ENCODE assay signal across 25 mouse cellular contexts in genomic region chr3:141596461-141596860, GRCm38 (mm10).
DNase-seq lines count a peak whose midpoint lies in the region; ATAC-seq and TF ChIP-seq lines count a peak whose summit lies in the region.
"Had no signal": no experiment of that assay in that cellular context is flagged by ENCODE, and none has a peak within 500 bp of the region (broad histone marks: within the 10 kb centered on the region; RNA-seq: fewer than 3 reads in every experiment).

No protein-coding gene starts in this region.

- H3K27me3 ChIP-seq in cerebellum, adult 2 months (ENCODE audit: control insufficient read depth, insufficient read depth, low read length): no peaks in the 10 kb centered on the region
- H3K27me3 ChIP-seq in kidney, postnatal 0 days (ENCODE audit: insufficient read depth, low read length): no peaks in the 10 kb centered on the region
- H3K27me3 ChIP-seq: CH12.LX; heart, embryonic 13.5 days; intestine, embryonic 15.5 days had no signal

- no peak for TF ChIP-seq POLR2A in cerebellum, adult 2 months (IDR thresholded peaks at IDR 0.05; ENCODE audit: borderline replicate concordance, insufficient read depth, low read length)

- H3K27ac ChIP-seq in cerebellum, adult 2 months (ENCODE audit: insufficient read depth, low read length): peak overlapping the region; percentile 45; the same call in 1 of the 2 replicates
- H3K27ac ChIP-seq in kidney, postnatal 0 days: no peak overlapping the region
- H3K27ac ChIP-seq: forebrain, embryonic 10.5 days; forebrain, embryonic 13.5 days; heart, adult 2 months; heart, embryonic 10.5 days; heart, embryonic 13.5 days; hindbrain, embryonic 14.5 days; intestine, embryonic 15.5 days had no signal

- H3K4me3 ChIP-seq in cerebellum, adult 2 months (replicated peaks; ENCODE audit: insufficient read depth, low read depth, low read length): no peak overlapping the region
- no peak overlapping the region for H3K4me3 ChIP-seq in kidney, postnatal 0 days (replicated peaks; ENCODE audit: low read depth, low read length)
- H3K4me3 ChIP-seq: forebrain, embryonic 10.5 days; forebrain, embryonic 13.5 days; heart, adult 2 months; heart, embryonic 10.5 days; heart, embryonic 13.5 days; intestine, embryonic 15.5 days had no signal

- DNase-seq in cerebellum, adult 2 months: peak in 1 of 2 experiments; percentile 69
- peak; percentile 59 to 62 for DNase-seq in cerebellum, postnatal 10 days
- DNase-seq in cerebellum, adult 18-20 months: no peak
- DNase-seq in kidney, postnatal 0 days (ENCODE audit: low spot score): peak; percentile 49
- no peak for DNase-seq in kidney, postnatal 4 days
- DNase-seq in brain, adult 2 months (ENCODE audit: low read depth, low spot score): peak; percentile 63
- DNase-seq: adrenal gland, postnatal 10 days; B cell, adult 2 months; cerebellum, adult 8-10 months; gastrocnemius, postnatal 10 days; gastrocnemius, postnatal 36 days; heart, adult 2 months; heart, postnatal 14 days; heart, postnatal 4 days; kidney, adult 11 months had no signal

- WGBS in cerebellum, adult 2 months: 8% methylated on average over 3 of the region's 3 CpGs
- 21% methylated on average over 3 of the region's 3 CpGs for WGBS in kidney, postnatal 0 days

- peaks cover 34% of the 10 kb centered on the region for H3K4me1 ChIP-seq in cerebellum, adult 2 months (ENCODE audit: control insufficient read depth, insufficient read depth, low read length)
- no peaks in the 10 kb centered on the region; the same call in 1 of the 2 replicates for H3K4me1 ChIP-seq in kidney, postnatal 0 days (replicated peaks; ENCODE audit: insufficient read depth, low read length)
- H3K4me1 ChIP-seq: intestine, embryonic 15.5 days had no signal

- no peak for TF ChIP-seq CTCF in cerebellum, adult 2 months (IDR thresholded peaks at IDR 0.05; ENCODE audit: borderline replicate concordance, insufficient read depth, low read depth, low read length)
- no peak for TF ChIP-seq CTCF in kidney, postnatal 0 days (IDR thresholded peaks at IDR 0.05; ENCODE audit: low read depth)

- no peak overlapping the region for H3K4me2 ChIP-seq in kidney, postnatal 0 days (ENCODE audit: low read length)
- H3K4me2 ChIP-seq: forebrain, embryonic 13.5 days; heart, embryonic 13.5 days; hindbrain, embryonic 14.5 days; intestine, embryonic 15.5 days had no signal

- H3K9me3 ChIP-seq in kidney, postnatal 0 days (replicated peaks; ENCODE audit: low read length): no peaks in the 10 kb centered on the region
- H3K9me3 ChIP-seq: forebrain, embryonic 10.5 days; forebrain, embryonic 13.5 days; G1E; heart, embryonic 10.5 days; heart, embryonic 13.5 days; intestine, embryonic 15.5 days had no signal

- H3K9ac ChIP-seq in kidney, postnatal 0 days (ENCODE audit: low read depth, low read length): no peak overlapping the region
- H3K9ac ChIP-seq: forebrain, embryonic 13.5 days; heart, embryonic 13.5 days; hindbrain, embryonic 14.5 days; intestine, embryonic 15.5 days had no signal

- ATAC-seq in cerebellum, adult (ENCODE audit: insufficient number of reproducible peaks, low FRiP score, low TSS enrichment): no peak
- no peak for ATAC-seq in kidney, postnatal 0 days (replicated peaks; ENCODE audit: low FRiP score, low read depth)
- ATAC-seq: forebrain, embryonic 13.5 days; forebrain, embryonic 16.5 days; intestine, embryonic 15.5 days had no signal

- H3K36me3 ChIP-seq in kidney, postnatal 0 days (ENCODE audit: insufficient read depth, low read length): no peaks in the 10 kb centered on the region
- H3K36me3 ChIP-seq: forebrain, embryonic 10.5 days; G1E; heart, embryonic 10.5 days; heart, embryonic 13.5 days; intestine, embryonic 15.5 days had no signal

Comparison
In these comparisons a context has a peak if more than half of its experiments do, and no peak if none do; other contexts are left out.
1. DNase-seq: peak in cerebellum, postnatal 10 days (2 of 2), kidney, postnatal 0 days (single experiment) and brain, adult 2 months (single experiment); none in cerebellum, adult 18-20 months (0 of 2) and kidney, postnatal 4 days (0 of 2).